Mouse (Mus musculus): Measurements from ENCODE around the gene Gpt2.

GRCm38 (mm10) chr8:85556986-85557600, 64.7 kb downstream of the Gpt2 start:
- no peak for TF ChIP-seq CTCF (IDR thresholded peaks at IDR 0.05; ENCODE audit: extremely low read depth, insufficient read depth, low read length)
- TF ChIP-seq POLR2A (IDR thresholded peaks at IDR 0.05; ENCODE audit: extremely low read depth, insufficient read depth, low read length): no peak

All from cortical plate, adult 2 months (tissue).